Mouse (Mus musculus): Measurements from ENCODE around the gene Lgals3bp. TPM values are rescaled to one million over a fixed set of nuclear protein-coding genes. Genes with fewer than 3 reads are reported as not detected.

The Lgals3bp gene
- polyA plus RNA-seq, 1 experiment from 2014 or later, result 43.7 TPM

DNA sequence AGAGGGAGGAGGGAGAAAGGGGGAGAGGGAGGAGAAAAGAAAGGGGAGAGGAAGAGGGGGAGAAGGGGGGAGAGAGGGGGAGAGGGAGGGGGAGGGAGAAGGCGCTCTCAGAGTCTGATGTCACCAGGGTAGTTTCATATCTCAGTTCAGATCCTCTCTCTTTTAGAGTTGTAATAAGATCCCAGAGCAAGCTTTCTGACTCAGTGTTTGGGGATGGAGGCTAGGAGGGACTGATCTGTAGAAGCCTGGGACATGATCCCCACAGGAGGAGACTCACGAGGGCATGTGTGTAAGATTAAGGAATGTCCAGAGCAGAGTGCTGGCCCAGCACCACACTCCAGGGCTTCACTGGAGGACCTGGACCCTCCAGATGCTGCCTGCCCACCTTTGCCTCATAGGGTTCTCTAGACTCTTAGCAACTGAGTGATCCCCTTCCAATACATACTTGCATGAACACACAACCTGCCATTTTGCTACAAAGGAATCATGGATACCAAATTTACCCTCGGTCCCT, 25.4 kb upstream of the Lgals3bp start:
- Histone ChIP-seq H3K4me2 (ENCODE audit: low read depth, low read length) (no peak overlapping the region), H3K27ac (ENCODE audit: low read length) (no peak overlapping the region), H3K4me1 (ENCODE audit: control insufficient read depth, low read depth, low read length) (no peaks in the 10 kb centered on the region), H3K36me3 (ENCODE audit: control insufficient read depth, insufficient read depth) (no peaks in the 10 kb centered on the region), H3K4me3 (ENCODE audit: low read depth, low read length) (no peak overlapping the region), H3K9me3 (replicated peaks; ENCODE audit: control insufficient read depth, low read length) (no peaks in the 10 kb centered on the region), H3K27me3 (ENCODE audit: control insufficient read depth, insufficient read depth, low read depth, low read length) (peaks cover 8% of the 10 kb centered on the region), H3K9ac (ENCODE audit: low read depth, low read length) (no peak overlapping the region)
- ATAC-seq (ENCODE audit: low read depth), result no peak
- 44% methylated on average over 3 of the region's 3 CpGs for WGBS (ENCODE audit: insufficient replicate concordance)

- no peak overlapping the region for H3K27ac ChIP-seq (ENCODE audit: low read length)
- H3K4me3 ChIP-seq (ENCODE audit: low read depth, low read length), result no peak overlapping the region
- no peaks in the 10 kb centered on the region for H3K4me1 ChIP-seq (ENCODE audit: control insufficient read depth, low read depth, low read length)
- no peak overlapping the region for H3K4me2 ChIP-seq (ENCODE audit: low read depth, low read length)
- WGBS (ENCODE audit: insufficient replicate concordance), result 45% methylated on average over 5 of the region's 5 CpGs
- peaks cover 8% of the 10 kb centered on the region for H3K27me3 ChIP-seq (ENCODE audit: control insufficient read depth, insufficient read depth, low read depth, low read length)
- no peaks in the 10 kb centered on the region for H3K36me3 ChIP-seq (ENCODE audit: control insufficient read depth, insufficient read depth)
- no peak for ATAC-seq (ENCODE audit: low read depth)
- no peaks in the 10 kb centered on the region for H3K9me3 ChIP-seq (replicated peaks; ENCODE audit: control insufficient read depth, low read length)
- no peak overlapping the region for H3K9ac ChIP-seq (ENCODE audit: low read depth, low read length)
Observed at GRCm38 (mm10) chr11:118426765-118427164, 24.9 kb upstream of the Lgals3bp start.

DNA sequence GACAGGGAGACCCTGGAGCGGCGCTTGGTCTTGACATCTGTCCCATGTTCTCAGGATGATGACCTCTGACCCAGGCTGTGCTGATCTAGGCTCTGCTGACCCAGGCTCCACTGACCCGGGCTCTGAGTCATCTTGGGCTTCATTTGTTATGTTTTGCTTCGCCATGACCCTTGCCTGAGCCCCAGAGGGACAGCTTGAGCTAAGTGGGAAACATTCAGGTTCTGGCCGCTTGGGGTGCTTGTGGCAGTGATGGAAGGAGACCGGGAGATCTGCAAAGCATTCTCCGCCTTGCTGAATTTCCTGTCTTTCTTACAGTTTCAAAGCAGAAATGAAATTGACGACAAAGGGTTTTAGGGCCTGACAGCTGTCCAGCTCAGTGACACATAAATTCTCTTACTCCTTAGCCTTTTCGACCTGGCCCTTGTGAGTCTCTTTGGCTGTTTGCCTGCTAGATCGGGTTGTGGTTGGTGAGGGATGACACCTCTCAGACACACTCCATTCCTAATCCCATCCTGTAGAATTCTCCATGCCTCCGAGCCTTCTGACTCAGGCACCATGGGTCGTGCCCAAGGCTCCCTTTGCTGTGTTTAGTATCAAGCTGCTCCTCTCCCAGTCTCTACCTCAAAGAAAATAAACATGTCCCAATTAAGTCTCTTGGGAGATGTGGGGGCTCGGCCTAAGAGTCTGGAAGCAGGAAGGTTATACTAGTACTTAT, 22.9 kb upstream of the Lgals3bp start:
- Histone ChIP-seq H3K9me3 (replicated peaks; ENCODE audit: control insufficient read depth, low read length) (no peaks in the 10 kb centered on the region), H3K4me3 (ENCODE audit: low read depth, low read length) (no peak overlapping the region), H3K9ac (ENCODE audit: low read depth, low read length) (no peak overlapping the region), H3K27ac (ENCODE audit: low read length) (no peak overlapping the region), H3K27me3 (ENCODE audit: control insufficient read depth, insufficient read depth, low read depth, low read length) (peaks cover 8% of the 10 kb centered on the region), H3K4me1 (ENCODE audit: control insufficient read depth, low read depth, low read length) (peaks cover under 1% of the 10 kb centered on the region; the same call in 1 of the 2 replicates), H3K36me3 (ENCODE audit: control insufficient read depth, insufficient read depth) (no peaks in the 10 kb centered on the region), H3K4me2 (ENCODE audit: low read depth, low read length) (no peak overlapping the region)
- 43% methylated on average over 13 of the region's 13 CpGs for WGBS (ENCODE audit: insufficient replicate concordance)
- ATAC-seq (ENCODE audit: low read depth), result no peak

GRCm38 (mm10) chr11:118423266-118423971, 21.5 kb upstream of the Lgals3bp start:
- Histone ChIP-seq H3K9ac (ENCODE audit: low read depth, low read length) (no peak overlapping the region; the same call in 1 of the 2 replicates), H3K36me3 (ENCODE audit: control insufficient read depth, insufficient read depth) (no peaks in the 10 kb centered on the region), H3K27me3 (ENCODE audit: control insufficient read depth, insufficient read depth, low read depth, low read length) (peaks cover 3% of the 10 kb centered on the region; the same call in 1 of the 2 replicates), H3K4me2 (ENCODE audit: low read depth, low read length) (peak overlapping the region; percentile 26; the same call in 1 of the 2 replicates), H3K27ac (ENCODE audit: low read length) (no peak overlapping the region), H3K4me3 (ENCODE audit: low read depth, low read length) (no peak overlapping the region), H3K4me1 (ENCODE audit: control insufficient read depth, low read depth, low read length) (peaks cover 6% of the 10 kb centered on the region), H3K9me3 (replicated peaks; ENCODE audit: control insufficient read depth, low read length) (no peaks in the 10 kb centered on the region)
- no peak for ATAC-seq (ENCODE audit: low read depth)
- 8% methylated on average over 18 of the region's 18 CpGs for WGBS (ENCODE audit: insufficient replicate concordance)

GRCm38 (mm10) chr11:118420261-118420660, 18.4 kb upstream of the Lgals3bp start:
- no peak overlapping the region for H3K27ac ChIP-seq (ENCODE audit: low read length)
- WGBS (ENCODE audit: insufficient replicate concordance), result 58% methylated on average over 7 of the region's 7 CpGs
- ATAC-seq (ENCODE audit: low read depth), result no peak

GRCm38 (mm10) chr11:118418834-118419504, 17.1 kb upstream of the Lgals3bp start, which contains the start of gene Cant1:
Gene Cant1 (minus strand): TSS chr11:118419086.
- peak within 1 kb of the TSS; percentile 92 for H3K4me3 ChIP-seq (ENCODE audit: low read depth, low read length)
- peak within 1 kb of the TSS; percentile 91 for H3K4me2 ChIP-seq (ENCODE audit: low read depth, low read length)
- no peaks in the 10 kb centered on the region for H3K9me3 ChIP-seq (replicated peaks; ENCODE audit: control insufficient read depth, low read length)
- ATAC-seq (ENCODE audit: low read depth), result peak; percentile 96
- peak within 1 kb of the TSS; percentile 78 for H3K27ac ChIP-seq (ENCODE audit: low read length)
- under 1% methylated on average over 50 of the region's 50 CpGs for WGBS (ENCODE audit: insufficient replicate concordance)
- no peaks in the 10 kb centered on the region for H3K27me3 ChIP-seq (ENCODE audit: control insufficient read depth, insufficient read depth, low read depth, low read length)
- peak within 1 kb of the TSS; percentile 96 for H3K9ac ChIP-seq (ENCODE audit: low read depth, low read length)
- H3K4me1 ChIP-seq (ENCODE audit: control insufficient read depth, low read depth, low read length), result peaks cover 17% of the 10 kb centered on the region
- no peaks in the 10 kb centered on the region; the same call in 1 of the 2 replicates for H3K36me3 ChIP-seq (ENCODE audit: control insufficient read depth, insufficient read depth)

More at GRCm38 (mm10) chr11:118420261-118420660, 18.4 kb upstream of the Lgals3bp start:
- H3K36me3 ChIP-seq (ENCODE audit: control insufficient read depth, insufficient read depth), result no peaks in the 10 kb centered on the region; the same call in 1 of the 2 replicates
- H3K27me3 ChIP-seq (ENCODE audit: control insufficient read depth, insufficient read depth, low read depth, low read length), result no peaks in the 10 kb centered on the region
- peaks cover 17% of the 10 kb centered on the region for H3K4me1 ChIP-seq (ENCODE audit: control insufficient read depth, low read depth, low read length)
- no peak overlapping the region for H3K9ac ChIP-seq (ENCODE audit: low read depth, low read length)
- no peak overlapping the region for H3K4me2 ChIP-seq (ENCODE audit: low read depth, low read length)
- H3K4me3 ChIP-seq (ENCODE audit: low read depth, low read length), result no peak overlapping the region
- no peaks in the 10 kb centered on the region for H3K9me3 ChIP-seq (replicated peaks; ENCODE audit: control insufficient read depth, low read length)

DNA sequence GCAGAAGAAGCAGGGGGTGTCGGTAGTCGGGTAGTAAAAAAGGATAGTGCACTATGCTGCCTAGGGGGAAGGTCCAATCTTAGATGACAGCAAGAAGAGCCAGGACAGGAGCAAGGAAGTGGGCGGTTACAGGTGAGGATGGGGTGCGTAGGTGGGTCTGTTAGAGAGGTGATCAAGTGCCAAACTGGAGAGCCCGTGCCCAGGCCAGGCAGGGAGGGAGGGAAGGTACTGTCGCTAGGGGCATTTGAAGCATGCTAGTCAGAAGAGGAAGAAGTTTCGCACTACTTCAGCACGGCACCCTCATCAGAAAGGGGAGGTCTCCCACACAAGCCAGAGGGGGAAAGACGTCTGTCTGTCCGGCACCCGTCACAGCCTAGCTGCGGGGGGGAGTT, 16.5 kb upstream of the Lgals3bp start:
- WGBS (ENCODE audit: insufficient replicate concordance), result 2% methylated on average over 12 of the region's 12 CpGs
- H3K36me3 ChIP-seq (ENCODE audit: control insufficient read depth, insufficient read depth), result no peaks in the 10 kb centered on the region; the same call in 1 of the 2 replicates
- no peaks in the 10 kb centered on the region for H3K9me3 ChIP-seq (replicated peaks; ENCODE audit: control insufficient read depth, low read length)
- peak overlapping the region; percentile 92 for H3K4me3 ChIP-seq (ENCODE audit: low read depth, low read length)
- H3K4me2 ChIP-seq (ENCODE audit: low read depth, low read length), result peak overlapping the region; percentile 91
- H3K4me1 ChIP-seq (ENCODE audit: control insufficient read depth, low read depth, low read length), result peaks cover 17% of the 10 kb centered on the region
- peak overlapping the region; percentile 96 for H3K9ac ChIP-seq (ENCODE audit: low read depth, low read length)
- peak overlapping the region; percentile 78 for H3K27ac ChIP-seq (ENCODE audit: low read length)
- peak; percentile 3; the same call in 1 of the 2 replicates for ATAC-seq (ENCODE audit: low read depth)
- H3K27me3 ChIP-seq (ENCODE audit: control insufficient read depth, insufficient read depth, low read depth, low read length), result no peaks in the 10 kb centered on the region

DNA sequence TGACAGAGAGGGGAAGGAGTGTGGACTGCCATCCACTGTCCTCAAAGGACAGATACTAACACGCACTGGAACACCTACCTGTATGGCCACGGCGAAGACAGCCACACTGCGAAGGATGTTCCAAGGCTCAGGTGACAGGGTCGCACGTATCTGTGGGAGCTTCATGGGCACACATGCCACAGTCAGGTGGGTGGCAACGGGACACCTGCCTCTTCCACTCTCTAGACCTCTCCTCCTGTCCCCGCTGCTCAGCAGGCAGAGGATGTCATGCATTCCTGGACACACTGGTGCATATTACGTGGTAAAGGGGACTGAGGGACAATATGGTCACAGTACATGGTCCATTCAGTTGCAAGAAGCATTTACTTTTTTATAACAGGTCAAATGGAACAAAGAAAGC, 15.6 kb upstream of the Lgals3bp start:
- H3K4me3 ChIP-seq (ENCODE audit: low read depth, low read length), result peak overlapping the region; percentile 92; the same call in 1 of the 2 replicates
- peaks cover 17% of the 10 kb centered on the region for H3K4me1 ChIP-seq (ENCODE audit: control insufficient read depth, low read depth, low read length)
- H3K36me3 ChIP-seq (ENCODE audit: control insufficient read depth, insufficient read depth), result no peaks in the 10 kb centered on the region; the same call in 1 of the 2 replicates
- peak overlapping the region; percentile 91 for H3K4me2 ChIP-seq (ENCODE audit: low read depth, low read length)
- ATAC-seq (ENCODE audit: low read depth), result no peak
- WGBS (ENCODE audit: insufficient replicate concordance), result 84% methylated on average over 9 of the region's 9 CpGs
- H3K27me3 ChIP-seq (ENCODE audit: control insufficient read depth, insufficient read depth, low read depth, low read length), result no peaks in the 10 kb centered on the region
- peak overlapping the region; percentile 96 for H3K9ac ChIP-seq (ENCODE audit: low read depth, low read length)
- H3K9me3 ChIP-seq (replicated peaks; ENCODE audit: control insufficient read depth, low read length), result no peaks in the 10 kb centered on the region
- no peak overlapping the region for H3K27ac ChIP-seq (ENCODE audit: low read length)
